Mouse (Mus musculus): ENCODE measurements around the gene Bpi. TPM values are rescaled to one million over a fixed set of nuclear protein-coding genes. Genes with fewer than 3 reads are reported as not detected.

The Bpi gene
- polyA plus RNA-seq, 1 experiment from 2014 or later: not detected

- ATAC-seq (ENCODE audit: low FRiP score): no peak
- H3K4me2 ChIP-seq (replicated peaks; ENCODE audit: low read depth, low read length): no peak overlapping the region
Observed at GRCm38 (mm10) chr2:158248318-158248717, 9.6 kb upstream of the Bpi start.

GRCm38 (mm10) chr2:158250558-158250957 is 7.3 kb upstream of the Bpi start:
- H3K4me3 ChIP-seq (ENCODE audit: low read depth, low read length): no peak overlapping the region
- no peaks in the 10 kb centered on the region for H3K9me3 ChIP-seq (ENCODE audit: control insufficient read depth, low read length)
- H3K4me2 ChIP-seq (replicated peaks; ENCODE audit: low read depth, low read length): no peak overlapping the region
- no peak overlapping the region for H3K9ac ChIP-seq (ENCODE audit: low read depth, low read length)
- H3K4me1 ChIP-seq (replicated peaks; ENCODE audit: control insufficient read depth, insufficient read depth, low read length): no peaks in the 10 kb centered on the region
- 88% methylated on average over 3 of the region's 4 CpGs for WGBS
- no peaks in the 10 kb centered on the region for H3K36me3 ChIP-seq (ENCODE audit: control insufficient read depth, insufficient read depth, low read length)
- no peak for DNase-seq (ENCODE audit: low spot score)
- no peak for ATAC-seq (ENCODE audit: low FRiP score)
- H3K27me3 ChIP-seq (ENCODE audit: control insufficient read depth, insufficient read depth, low read length): no peaks in the 10 kb centered on the region
- no peak overlapping the region for H3K27ac ChIP-seq (ENCODE audit: low read depth, low read length)

More at GRCm38 (mm10) chr2:158248318-158248717, 9.6 kb upstream of the Bpi start:
- no peak for DNase-seq (ENCODE audit: low spot score)
- H3K9me3 ChIP-seq (ENCODE audit: control insufficient read depth, low read length): no peaks in the 10 kb centered on the region
- H3K27me3 ChIP-seq (ENCODE audit: control insufficient read depth, insufficient read depth, low read length): no peaks in the 10 kb centered on the region
- no peaks in the 10 kb centered on the region for H3K4me1 ChIP-seq (replicated peaks; ENCODE audit: control insufficient read depth, insufficient read depth, low read length)
- no peak overlapping the region for H3K9ac ChIP-seq (ENCODE audit: low read depth, low read length)
- no peak overlapping the region for H3K4me3 ChIP-seq (ENCODE audit: low read depth, low read length)
- H3K27ac ChIP-seq (ENCODE audit: low read depth, low read length): no peak overlapping the region
- H3K36me3 ChIP-seq (ENCODE audit: control insufficient read depth, insufficient read depth, low read length): no peaks in the 10 kb centered on the region
- WGBS: 84% methylated on average over 7 of the region's 7 CpGs

GRCm38 (mm10) chr2:158253806-158254205 is 4.1 kb upstream of the Bpi start:
- ATAC-seq (ENCODE audit: low FRiP score) (no peak), DNase-seq (ENCODE audit: low spot score) (no peak)
- Histone ChIP-seq H3K9ac (ENCODE audit: low read depth, low read length) (no peak overlapping the region), H3K27ac (ENCODE audit: low read depth, low read length) (no peak overlapping the region), H3K9me3 (ENCODE audit: control insufficient read depth, low read length) (no peaks in the 10 kb centered on the region), H3K4me2 (replicated peaks; ENCODE audit: low read depth, low read length) (no peak overlapping the region), H3K36me3 (ENCODE audit: control insufficient read depth, insufficient read depth, low read length) (no peaks in the 10 kb centered on the region), H3K4me1 (replicated peaks; ENCODE audit: control insufficient read depth, insufficient read depth, low read length) (peaks cover 3% of the 10 kb centered on the region; the same call in 1 of the 2 replicates), H3K4me3 (ENCODE audit: low read depth, low read length) (no peak overlapping the region), H3K27me3 (ENCODE audit: control insufficient read depth, insufficient read depth, low read length) (no peaks in the 10 kb centered on the region)
- 79% methylated on average over 5 of the region's 5 CpGs for WGBS

- no peaks in the 10 kb centered on the region for H3K36me3 ChIP-seq (ENCODE audit: control insufficient read depth, insufficient read depth, low read length)
- no peaks in the 10 kb centered on the region for H3K9me3 ChIP-seq (ENCODE audit: control insufficient read depth, low read length)
- H3K27ac ChIP-seq (ENCODE audit: low read depth, low read length): no peak overlapping the region
- H3K9ac ChIP-seq (ENCODE audit: low read depth, low read length): no peak overlapping the region
- no peaks in the 10 kb centered on the region for H3K27me3 ChIP-seq (ENCODE audit: control insufficient read depth, insufficient read depth, low read length)
- no peak overlapping the region for H3K4me3 ChIP-seq (ENCODE audit: low read depth, low read length)
- peaks cover 3% of the 10 kb centered on the region; the same call in 1 of the 2 replicates for H3K4me1 ChIP-seq (replicated peaks; ENCODE audit: control insufficient read depth, insufficient read depth, low read length)
- DNase-seq (ENCODE audit: low spot score) (peak; percentile 34), ATAC-seq (ENCODE audit: low FRiP score) (no peak)
- no peak overlapping the region for H3K4me2 ChIP-seq (replicated peaks; ENCODE audit: low read depth, low read length)
- 22% methylated on average over 5 of the region's 5 CpGs for WGBS
Observed at GRCm38 (mm10) chr2:158256894-158257293, 1.0 kb upstream of the Bpi start.

GRCm38 (mm10) chr2:158258781-158259180 is 887 bp downstream of the Bpi start:
- WGBS: 8% methylated on average over 12 of the region's 12 CpGs
- peak; percentile 43 for ATAC-seq (ENCODE audit: low FRiP score)

GRCm38 (mm10) chr2:158259498-158259897 is 1.6 kb downstream of the Bpi start:
- no peak overlapping the region for H3K27ac ChIP-seq (ENCODE audit: low read depth, low read length)
- no peak overlapping the region for H3K4me2 ChIP-seq (replicated peaks; ENCODE audit: low read depth, low read length)
- H3K27me3 ChIP-seq (ENCODE audit: control insufficient read depth, insufficient read depth, low read length): no peaks in the 10 kb centered on the region
- no peak overlapping the region for H3K4me3 ChIP-seq (ENCODE audit: low read depth, low read length)
- H3K4me1 ChIP-seq (replicated peaks; ENCODE audit: control insufficient read depth, insufficient read depth, low read length): peaks cover 3% of the 10 kb centered on the region; the same call in 1 of the 2 replicates
- no peaks in the 10 kb centered on the region for H3K36me3 ChIP-seq (ENCODE audit: control insufficient read depth, insufficient read depth, low read length)
- 79% methylated on average over 8 of the region's 8 CpGs for WGBS
- no peak overlapping the region for H3K9ac ChIP-seq (ENCODE audit: low read depth, low read length)
- ATAC-seq (ENCODE audit: low FRiP score) (no peak), DNase-seq (ENCODE audit: low spot score) (no peak)
- H3K9me3 ChIP-seq (ENCODE audit: control insufficient read depth, low read length): no peaks in the 10 kb centered on the region

More at GRCm38 (mm10) chr2:158258781-158259180, 887 bp downstream of the Bpi start:
- H3K4me3 ChIP-seq (ENCODE audit: low read depth, low read length): no peak overlapping the region
- H3K4me1 ChIP-seq (replicated peaks; ENCODE audit: control insufficient read depth, insufficient read depth, low read length): peaks cover 3% of the 10 kb centered on the region; the same call in 1 of the 2 replicates
- no peaks in the 10 kb centered on the region for H3K36me3 ChIP-seq (ENCODE audit: control insufficient read depth, insufficient read depth, low read length)
- H3K27ac ChIP-seq (ENCODE audit: low read depth, low read length): no peak overlapping the region
- no peak overlapping the region for H3K4me2 ChIP-seq (replicated peaks; ENCODE audit: low read depth, low read length)
- no peaks in the 10 kb centered on the region for H3K27me3 ChIP-seq (ENCODE audit: control insufficient read depth, insufficient read depth, low read length)
- H3K9me3 ChIP-seq (ENCODE audit: control insufficient read depth, low read length): no peaks in the 10 kb centered on the region
- peak; percentile 88 for DNase-seq (ENCODE audit: low spot score)
- no peak overlapping the region for H3K9ac ChIP-seq (ENCODE audit: low read depth, low read length)

- Histone ChIP-seq H3K27me3 (ENCODE audit: control insufficient read depth, insufficient read depth, low read length) (no peaks in the 10 kb centered on the region), H3K27ac (ENCODE audit: low read depth, low read length) (no peak overlapping the region), H3K4me1 (replicated peaks; ENCODE audit: control insufficient read depth, insufficient read depth, low read length) (no peaks in the 10 kb centered on the region), H3K36me3 (ENCODE audit: control insufficient read depth, insufficient read depth, low read length) (no peaks in the 10 kb centered on the region), H3K9me3 (ENCODE audit: control insufficient read depth, low read length) (no peaks in the 10 kb centered on the region), H3K9ac (ENCODE audit: low read depth, low read length) (no peak overlapping the region), H3K4me3 (ENCODE audit: low read depth, low read length) (no peak overlapping the region), H3K4me2 (replicated peaks; ENCODE audit: low read depth, low read length) (no peak overlapping the region)
- ATAC-seq (ENCODE audit: low FRiP score) (no peak), DNase-seq (ENCODE audit: low spot score) (no peak)
- 78% methylated on average over 3 of the region's 3 CpGs for WGBS
Observed at GRCm38 (mm10) chr2:158264877-158265276, 7.0 kb downstream of the Bpi start.

GRCm38 (mm10) chr2:158270017-158270416 is 12.1 kb downstream of the Bpi start:
- H3K9ac ChIP-seq (ENCODE audit: low read depth, low read length): no peak overlapping the region
- no peak overlapping the region for H3K27ac ChIP-seq (ENCODE audit: low read depth, low read length)
- DNase-seq (ENCODE audit: low spot score): no peak
- no peak overlapping the region for H3K4me2 ChIP-seq (replicated peaks; ENCODE audit: low read depth, low read length)
- H3K4me3 ChIP-seq (ENCODE audit: low read depth, low read length): no peak overlapping the region
- WGBS: 79% methylated on average over 8 of the region's 8 CpGs
- H3K36me3 ChIP-seq (ENCODE audit: control insufficient read depth, insufficient read depth, low read length): no peaks in the 10 kb centered on the region
- no peak for ATAC-seq (ENCODE audit: low FRiP score)
- H3K4me1 ChIP-seq (replicated peaks; ENCODE audit: control insufficient read depth, insufficient read depth, low read length): no peaks in the 10 kb centered on the region
- H3K27me3 ChIP-seq (ENCODE audit: control insufficient read depth, insufficient read depth, low read length): no peaks in the 10 kb centered on the region
- no peaks in the 10 kb centered on the region for H3K9me3 ChIP-seq (ENCODE audit: control insufficient read depth, low read length)

- DNase-seq (ENCODE audit: low spot score) (no peak), ATAC-seq (ENCODE audit: low FRiP score) (no peak)
- 23% methylated on average over 2 of the region's 2 CpGs for WGBS
- Histone ChIP-seq H3K4me1 (replicated peaks; ENCODE audit: control insufficient read depth, insufficient read depth, low read length) (no peaks in the 10 kb centered on the region), H3K27me3 (ENCODE audit: control insufficient read depth, insufficient read depth, low read length) (no peaks in the 10 kb centered on the region), H3K4me3 (ENCODE audit: low read depth, low read length) (no peak overlapping the region), H3K9me3 (ENCODE audit: control insufficient read depth, low read length) (no peaks in the 10 kb centered on the region), H3K4me2 (replicated peaks; ENCODE audit: low read depth, low read length) (no peak overlapping the region), H3K36me3 (ENCODE audit: control insufficient read depth, insufficient read depth, low read length) (no peaks in the 10 kb centered on the region), H3K9ac (ENCODE audit: low read depth, low read length) (no peak overlapping the region), H3K27ac (ENCODE audit: low read depth, low read length) (0 out of 2 replicates have a peak overlapping the region, but pooled peaks have one; percentile 42)
Observed at GRCm38 (mm10) chr2:158273646-158274045, 15.8 kb downstream of the Bpi start.

Data from hindbrain, embryonic 11.5 days (tissue).